Mouse (Mus musculus) lung, postnatal 25 days (tissue): Measurements from ENCODE around the gene Caskin1.

Experiments
- DNase-seq: peaks from one replicate; pipeline ENCODE4 v3.0.0; 2022; ENCODE audit warnings: low spot score

The Caskin1 gene

GRCm38 (mm10) chr17:24470701-24471527 lies 17.5 kb upstream of the Caskin1 start:
- DNase-seq: no peak

DNA sequence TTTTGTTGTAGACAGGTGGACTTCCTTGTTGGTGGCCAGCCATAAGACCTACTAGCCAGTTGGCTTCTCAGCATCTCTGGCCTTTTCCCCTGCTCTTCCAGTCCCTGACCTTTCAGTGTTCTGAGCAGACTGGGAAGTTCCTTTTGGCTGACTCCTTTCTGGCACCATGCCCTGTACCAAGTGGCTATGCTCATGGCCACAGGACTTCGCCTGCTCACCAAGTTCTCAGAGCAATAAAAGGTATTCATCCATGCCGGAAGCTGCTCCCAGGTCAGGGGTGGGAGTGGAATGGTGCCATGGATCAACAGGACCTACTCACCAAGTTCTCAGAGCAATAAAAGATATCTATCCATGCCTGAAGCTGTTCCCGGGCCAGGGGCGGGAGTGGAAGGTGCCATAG lies 15.9 kb upstream of the Caskin1 start:
- DNase-seq: peak; percentile 67

DNA sequence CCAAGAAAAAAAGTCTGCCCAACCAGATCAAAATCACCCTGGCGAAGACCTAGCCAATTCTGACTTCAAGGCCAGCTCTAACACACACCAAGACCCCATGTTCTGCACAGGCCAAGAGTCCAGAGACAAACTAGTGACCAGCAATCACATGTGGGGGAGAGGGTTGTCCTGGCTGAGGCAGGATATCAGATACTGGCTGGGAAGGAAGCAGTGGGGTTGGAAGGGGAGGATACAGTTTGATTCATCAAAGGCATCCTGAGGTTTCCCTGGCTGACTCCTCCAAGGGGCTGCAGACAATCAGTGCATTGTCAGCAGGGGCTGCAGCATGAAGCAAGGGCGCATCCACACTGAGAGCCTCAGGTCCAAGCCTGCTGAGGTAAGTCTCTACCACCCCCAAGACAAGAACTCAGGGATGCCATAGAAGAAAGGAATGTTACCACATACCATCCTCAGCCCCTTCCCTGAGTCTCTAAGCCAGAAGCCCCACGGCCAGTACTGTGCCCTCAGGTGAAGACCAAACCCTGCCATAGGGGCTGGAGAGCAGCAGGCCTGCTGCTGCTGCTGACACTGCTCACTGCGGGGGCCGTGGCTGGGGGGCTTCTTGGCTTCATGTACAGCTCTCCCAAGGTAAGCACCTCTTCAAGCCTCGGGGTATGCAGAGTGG lies 14.7 kb upstream of the Caskin1 start, which contains the start of gene Bricd5:
Gene Bricd5 (plus strand): TSS at position 273 of the 664 bp plus-strand sequence.
- no peak for DNase-seq

DNA sequence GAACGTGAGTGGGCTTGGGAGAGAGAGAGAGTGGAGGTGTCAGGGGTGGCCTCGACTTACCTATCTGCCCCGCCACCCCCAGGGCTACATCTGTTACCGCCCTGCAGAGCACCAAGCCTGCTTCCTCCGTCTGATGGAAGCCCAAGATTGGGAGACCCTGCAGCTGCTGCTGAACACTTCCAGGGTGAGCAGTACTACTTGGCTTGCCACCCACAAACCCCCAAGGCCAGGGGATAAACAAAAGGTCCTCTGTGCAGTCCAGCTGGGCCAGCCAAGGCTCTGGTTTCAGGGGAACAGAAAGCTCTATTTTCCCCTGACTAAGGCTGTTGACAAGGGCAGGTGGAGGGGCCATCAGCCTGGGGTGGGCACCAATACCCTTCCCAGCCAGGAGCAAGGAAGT lies 13.8 kb upstream of the Caskin1 start:
- no peak for DNase-seq

DNA sequence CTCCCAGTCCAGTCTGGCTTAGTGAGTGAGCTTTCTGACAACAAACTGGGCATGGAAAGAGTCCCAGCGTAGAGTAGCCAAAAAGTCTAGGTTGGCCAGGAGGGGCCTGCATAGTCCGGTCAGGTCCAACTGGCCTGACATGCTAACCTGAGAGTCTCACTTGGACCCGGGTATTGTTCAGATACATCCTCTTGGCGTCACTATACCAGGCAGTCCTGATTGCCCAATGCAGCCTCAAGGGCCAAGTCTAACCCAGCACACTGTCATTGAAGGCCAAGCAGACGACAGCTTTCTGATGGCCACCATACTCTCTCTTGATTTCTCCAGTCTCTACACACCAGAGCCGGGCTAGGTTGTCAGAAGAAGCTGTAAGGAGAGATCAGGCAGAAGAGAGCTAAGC lies 12.8 kb upstream of the Caskin1 start:
- DNase-seq: no peak

GRCm38 (mm10) chr17:24476022-24476776 lies 12.2 kb upstream of the Caskin1 start:
- no peak for DNase-seq

- DNase-seq: no peak
These were observed 11.1 kb upstream of the Caskin1 start for GRCm38 (mm10) chr17:24477053-24477984.

DNA sequence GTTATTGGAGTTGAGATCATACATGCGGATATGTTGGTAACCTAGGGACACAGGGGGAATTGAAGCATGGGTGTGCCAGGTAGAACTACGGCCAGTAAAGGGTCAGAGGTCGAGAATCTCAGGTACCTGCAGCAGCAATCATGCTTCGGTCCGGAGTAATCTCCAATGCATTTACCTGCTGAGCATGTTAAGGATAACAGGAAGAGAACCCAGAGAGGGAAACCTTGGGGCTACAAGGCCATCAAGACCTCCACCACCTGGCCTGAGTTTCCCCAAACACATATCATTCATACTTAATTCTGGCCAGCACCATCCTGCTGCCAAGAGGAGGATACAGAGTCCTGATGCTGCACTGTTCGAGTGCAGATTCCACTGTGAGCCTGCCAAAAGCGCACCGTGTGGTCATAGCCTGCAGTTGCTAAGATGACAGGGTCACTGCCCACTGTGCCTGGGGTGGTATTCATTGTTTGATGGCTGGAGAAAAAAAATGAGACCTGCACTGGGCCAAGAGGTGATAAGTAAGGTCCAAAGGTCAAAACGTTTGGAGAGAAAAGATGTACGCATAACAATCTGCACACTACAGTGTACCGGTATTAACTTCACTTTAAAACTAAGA lies 10.3 kb upstream of the Caskin1 start:
- DNase-seq: no peak

DNA sequence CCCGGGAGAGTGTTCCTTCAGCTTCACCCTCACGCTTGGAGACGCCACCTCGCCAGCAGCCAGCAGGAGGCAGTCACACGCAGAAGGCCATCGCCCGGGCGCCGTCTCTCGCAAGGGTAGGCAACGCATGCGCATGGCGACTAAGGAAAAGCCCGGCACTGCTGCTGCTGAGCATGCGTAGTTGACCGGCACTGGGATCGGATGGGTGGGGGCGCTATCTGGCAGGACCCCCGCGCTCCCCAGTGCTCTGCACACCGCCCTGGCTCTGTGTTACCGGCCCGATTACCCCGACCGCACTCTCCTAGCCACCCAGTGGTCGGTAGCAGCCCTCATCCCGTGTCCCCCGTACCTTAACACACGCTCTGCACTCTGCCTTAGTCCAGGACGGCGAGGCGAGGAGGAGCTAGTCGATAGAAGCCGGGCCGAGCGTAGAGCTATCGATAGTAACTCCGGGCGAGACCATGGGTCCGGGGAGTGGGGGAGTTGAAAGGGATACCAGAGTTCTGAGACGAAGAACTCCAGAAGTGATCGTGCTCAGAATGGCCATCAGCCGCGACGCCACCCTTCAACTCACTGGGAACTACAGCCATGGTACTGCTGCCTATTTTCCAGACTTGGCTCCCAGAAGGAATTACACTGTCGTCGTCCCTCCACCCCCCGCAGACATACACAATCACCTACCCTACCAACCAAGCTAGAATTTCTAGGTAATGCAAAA lies 9.6 kb upstream of the Caskin1 start, which contains the start of gene Mlst8:
Gene Mlst8 (minus strand): TSS at position 416 of the 718 bp plus-strand sequence.
- peak; percentile 97 for DNase-seq

- no peak for DNase-seq
These were observed 9.0 kb upstream of the Caskin1 start for GRCm38 (mm10) chr17:24479431-24479830.

DNA sequence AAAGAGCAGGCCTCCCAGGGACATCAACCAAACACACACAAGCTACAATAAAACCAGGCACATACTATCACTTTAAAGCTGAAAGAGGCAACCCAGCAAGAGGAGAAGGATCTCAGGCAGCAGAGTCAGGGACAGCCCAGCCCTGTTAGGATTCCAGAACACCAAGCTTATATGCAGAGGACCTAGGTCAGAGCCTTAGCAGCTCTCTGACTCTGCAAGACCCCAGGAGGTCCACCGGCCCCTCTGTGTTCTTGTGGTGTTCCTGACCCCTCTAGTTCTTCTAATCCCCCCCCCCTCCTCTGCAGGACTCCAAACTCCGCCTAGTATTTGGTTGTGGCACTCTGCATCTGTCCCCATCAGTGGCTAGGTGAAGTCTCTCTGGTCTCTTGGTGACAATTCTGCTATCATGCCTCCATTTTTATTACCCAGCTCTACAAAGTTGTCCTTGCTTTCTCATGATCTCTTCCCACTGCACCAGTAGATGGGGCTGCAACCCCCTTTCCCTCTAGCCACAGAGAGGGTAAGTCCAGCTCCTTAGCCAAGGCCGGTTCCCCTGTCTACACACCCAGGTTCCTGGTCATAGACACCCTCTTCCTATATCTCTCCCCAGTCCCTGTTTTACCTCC lies 8.1 kb upstream of the Caskin1 start:
- DNase-seq: no peak

DNA sequence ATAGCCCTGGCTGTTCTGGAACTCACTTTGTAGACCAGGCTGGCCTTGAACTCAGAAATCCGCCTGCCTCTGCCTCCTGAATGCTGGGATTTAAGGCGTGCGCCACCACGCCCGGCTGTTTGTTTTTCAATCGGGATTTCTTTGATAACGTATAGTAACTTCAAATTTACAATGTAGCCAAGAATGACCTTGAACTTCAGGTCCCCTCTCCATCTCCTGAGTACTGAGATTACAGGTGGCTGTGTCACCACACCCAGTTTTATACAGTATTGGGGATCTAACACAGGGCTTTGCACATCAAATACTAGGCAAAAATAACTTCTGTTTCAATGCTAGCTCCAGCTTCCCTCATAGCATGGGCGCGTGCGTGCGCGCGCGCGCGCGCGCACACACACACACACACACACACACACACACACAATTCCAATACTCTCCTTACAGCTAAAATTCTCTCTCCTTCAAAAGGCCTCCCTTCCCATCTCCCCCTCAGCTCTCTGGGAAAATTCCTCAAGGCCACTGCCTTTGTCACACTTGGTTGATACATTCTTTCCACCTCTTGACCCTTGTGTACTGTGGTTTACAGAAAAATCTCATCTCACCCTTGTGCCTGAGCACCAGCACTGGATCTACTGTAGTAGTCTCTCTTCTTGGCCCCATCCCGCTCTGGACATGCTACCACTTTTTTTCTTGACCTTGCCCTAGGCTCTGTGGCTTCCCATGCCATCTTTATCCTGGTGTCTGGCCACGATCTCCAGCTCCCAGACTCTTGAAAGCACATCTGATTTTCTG lies 7.2 kb upstream of the Caskin1 start:
- DNase-seq: no peak

GRCm38 (mm10) chr17:24483495-24483894 lies 4.9 kb upstream of the Caskin1 start:
- no peak for DNase-seq

GRCm38 (mm10) chr17:24485090-24485860 lies 3.1 kb upstream of the Caskin1 start:
- DNase-seq: no peak

DNA sequence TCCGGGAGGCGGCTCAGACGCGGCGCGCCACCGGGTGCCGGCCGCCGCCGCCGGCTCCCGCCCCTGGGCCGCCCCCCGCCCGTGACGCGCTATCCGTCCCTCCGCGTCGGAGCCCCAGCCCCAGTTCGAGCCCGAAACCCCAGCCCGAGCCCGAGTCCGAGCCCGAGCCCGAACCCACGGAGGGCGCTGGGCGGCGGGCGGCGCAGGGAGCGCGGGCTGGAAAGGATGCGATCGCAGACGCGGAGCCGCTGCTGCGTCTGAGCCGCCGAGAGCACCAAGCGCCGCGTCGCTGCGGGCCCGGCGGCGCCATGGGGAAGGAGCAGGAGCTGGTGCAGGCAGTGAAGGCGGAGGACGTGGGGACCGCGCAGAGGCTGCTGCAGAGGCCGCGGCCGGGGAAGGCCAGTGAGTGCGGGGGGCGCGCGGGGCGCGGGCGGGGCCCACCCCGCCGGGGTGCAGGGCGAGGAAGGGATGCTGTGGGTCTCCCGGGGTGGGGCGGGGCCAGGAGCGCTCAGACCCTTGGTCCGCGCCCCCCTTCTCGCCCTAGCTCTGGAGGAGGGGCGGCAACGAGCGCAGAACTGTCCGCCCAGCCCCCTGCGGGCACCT lies 362 bp downstream of the Caskin1 start:
- DNase-seq: no peak

GRCm38 (mm10) chr17:24489265-24490030 lies 1.0 kb downstream of the Caskin1 start:
- no peak for DNase-seq

DNA sequence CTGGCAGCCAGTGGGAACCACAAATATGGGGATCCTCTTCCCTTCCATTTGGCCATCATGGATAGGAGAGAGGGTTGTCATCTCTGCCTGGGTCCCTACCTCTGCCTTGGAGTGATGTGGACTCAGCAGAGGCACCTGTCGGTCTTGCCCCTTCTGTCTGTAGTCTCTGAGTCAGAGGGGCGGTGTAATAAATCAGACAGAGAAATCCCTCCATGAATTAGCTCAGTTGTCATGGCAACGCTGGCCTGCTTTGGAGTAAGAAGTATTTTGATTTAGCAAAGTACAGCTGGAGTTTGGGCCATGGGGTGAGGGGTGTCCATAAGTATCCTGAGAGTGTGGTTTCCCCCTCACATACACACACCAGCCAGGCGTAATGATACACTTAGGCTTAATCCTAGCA lies 2.0 kb downstream of the Caskin1 start:
- no peak for DNase-seq
